Mouse (Mus musculus) megakaryocyte, embryonic 14.5 days (primary cell): ENCODE measurements around the gene Kdelr1. TPM values are rescaled to one million over a fixed set of nuclear protein-coding genes. Genes with fewer than 3 reads are reported as not detected.
"Not testable (repeated sequence)": the region's sequence is repeated elsewhere in the genome, so short reads cannot be mapped to it uniquely, and the experiment has no call there.

ENCODE experiments used
- H3K27me3 ChIP-seq: replicated peaks from 2 replicates; pipeline ENCODE3; 2012; ENCODE audit warnings: inconsistent platforms
- H3K36me3 ChIP-seq: replicated peaks from 2 replicates; pipeline ENCODE3; 2012; ENCODE audit warnings: low read length, inconsistent platforms, mixed read lengths
- H3K4me1 ChIP-seq: 2 replicates; pipeline ENCODE4 v1.6.1; 2012; ENCODE audit warnings: inconsistent platforms
- H3K4me3 ChIP-seq: replicated peaks from 2 replicates; pipeline ENCODE3; 2012; ENCODE audit warnings: moderate library complexity, mild to moderate bottlenecking, inconsistent platforms
- H3K9me3 ChIP-seq: 2 replicates; pipeline ENCODE4 v1.6.1; 2012; ENCODE audit warnings: inconsistent platforms
- FLI1 ChIP-seq: IDR thresholded peaks from 2 replicates; pipeline ENCODE4 v1.6.1; 2012; ENCODE audit warnings: low read length, inconsistent platforms, mixed read lengths
- GATA1 ChIP-seq: IDR thresholded peaks from 3 replicates; pipeline ENCODE4 v1.6.1; 2012; ENCODE audit warnings: mixed read lengths, low read length, inconsistent platforms, borderline replicate concordance
- polyA plus RNA-seq: library from polyadenylated mRNA; stranded (reverse); fragments of >175 nt; gene quantifications from 2 replicates; pipeline ENCODE4 v1.2.3, GENCODE M21; 2012; ENCODE audit warnings: low replicate concordance; ENCODE audit not compliant: insufficient read depth

The Kdelr1 gene
- polyA plus RNA-seq, 1 experiment, result 331 TPM

DNA sequence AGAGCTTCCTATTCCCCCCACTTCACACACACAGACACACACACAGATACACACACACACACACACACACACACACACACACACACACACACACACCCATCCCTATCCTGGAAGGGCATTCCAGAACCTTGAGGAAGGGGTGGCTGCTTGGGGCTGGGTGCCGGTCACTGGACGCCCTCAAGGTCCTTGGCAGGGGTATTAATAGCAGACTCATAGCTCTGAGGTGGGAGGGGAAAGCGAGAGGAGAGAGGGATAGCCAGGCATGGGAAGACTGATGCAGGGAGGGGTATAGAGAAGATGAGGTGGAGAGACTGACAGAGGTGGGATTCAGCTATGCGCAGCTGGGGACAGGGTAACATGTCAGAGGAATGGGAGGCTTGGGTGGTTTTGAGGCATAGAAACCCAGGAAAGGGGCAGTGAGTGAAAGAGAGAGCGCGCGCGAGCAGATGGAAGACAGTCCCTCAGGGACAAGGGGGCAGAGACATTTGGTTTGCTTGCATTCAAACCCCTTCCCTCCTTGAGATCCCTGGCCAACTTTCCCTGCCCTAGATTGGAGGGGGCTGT, 3.4 kb upstream of the Kdelr1 start:
- H3K9me3 ChIP-seq, result no peaks in the 10 kb centered on the region
- no peak for TF ChIP-seq FLI1
- no peak for TF ChIP-seq GATA1
- H3K4me3 ChIP-seq, result no peak overlapping the region
- H3K27me3 ChIP-seq, result peaks cover 78% of the 10 kb centered on the region
- H3K4me1 ChIP-seq, result peaks cover 65% of the 10 kb centered on the region
- H3K36me3 ChIP-seq, result peaks cover 6% of the 10 kb centered on the region

DNA sequence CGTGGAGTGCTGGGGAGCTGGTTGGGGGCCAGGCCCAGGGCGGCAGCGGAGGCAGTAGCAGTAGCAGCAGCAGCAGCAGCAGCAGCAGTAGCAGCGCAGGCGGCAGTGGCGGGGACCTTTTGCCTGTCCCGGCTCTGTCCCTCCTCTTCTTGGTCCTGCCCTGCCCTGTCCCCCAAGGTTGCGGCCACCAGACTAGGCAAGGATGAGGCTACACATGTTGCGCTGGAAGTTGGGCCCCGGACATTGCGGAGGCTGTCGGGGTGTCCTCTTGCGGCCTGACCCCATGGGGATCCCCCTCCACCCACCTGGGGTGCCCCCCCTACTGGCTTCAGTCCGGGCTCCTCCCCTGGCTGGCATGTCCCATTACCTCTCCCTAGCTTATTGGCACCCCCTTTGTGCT, 2.8 kb upstream of the Kdelr1 start:
- no peak for TF ChIP-seq FLI1
- TF ChIP-seq GATA1, result no peak
- Histone ChIP-seq H3K4me3 (peak overlapping the region; percentile 53), H3K36me3 (peaks cover 12% of the 10 kb centered on the region), H3K27me3 (peaks cover 73% of the 10 kb centered on the region), H3K9me3 (no peaks in the 10 kb centered on the region), H3K4me1 (peaks cover 65% of the 10 kb centered on the region)

DNA sequence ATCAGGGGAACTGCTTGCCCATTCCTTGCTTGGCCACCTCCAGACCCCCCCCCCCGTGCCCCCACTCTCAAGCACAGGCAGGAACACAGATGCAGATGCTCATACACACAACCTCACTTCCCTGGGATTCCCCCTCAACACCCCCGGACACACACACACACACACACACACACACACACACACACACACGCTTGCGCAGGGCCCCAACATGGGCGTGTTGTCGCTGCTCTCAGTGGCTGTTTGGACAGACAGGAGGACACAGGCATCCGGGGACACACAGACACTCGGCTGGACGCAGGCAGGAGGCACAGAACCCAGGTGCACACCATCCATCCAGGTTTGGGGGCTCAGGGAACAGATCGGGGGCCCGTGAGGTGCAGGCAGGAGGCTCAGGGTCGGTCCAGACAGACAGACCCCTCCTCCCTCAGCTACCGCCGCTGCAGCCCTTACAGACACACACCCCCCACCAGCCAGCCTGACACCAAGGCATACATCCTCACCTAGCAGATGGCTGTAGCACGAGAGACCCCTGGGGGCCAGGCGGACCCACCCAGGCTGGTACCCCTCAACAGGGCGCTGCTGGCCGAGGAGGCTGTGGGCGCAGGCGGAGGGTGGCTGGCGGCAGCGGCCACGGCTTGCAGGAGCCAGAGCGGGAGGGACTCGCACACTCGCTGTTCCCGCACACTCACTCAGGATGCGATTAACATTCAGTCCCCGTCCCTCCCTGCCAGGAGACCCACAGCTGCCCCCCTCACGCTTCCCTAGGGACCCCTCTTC, 2.1 kb upstream of the Kdelr1 start:
- H3K9me3 ChIP-seq, result no peaks in the 10 kb centered on the region
- H3K36me3 ChIP-seq, result peaks cover 19% of the 10 kb centered on the region
- TF ChIP-seq FLI1 (no peak), GATA1 (no peak)
- H3K4me3 ChIP-seq, result peak overlapping the region; percentile 79
- peaks cover 69% of the 10 kb centered on the region for H3K4me1 ChIP-seq
- H3K27me3 ChIP-seq, result peaks cover 66% of the 10 kb centered on the region

DNA sequence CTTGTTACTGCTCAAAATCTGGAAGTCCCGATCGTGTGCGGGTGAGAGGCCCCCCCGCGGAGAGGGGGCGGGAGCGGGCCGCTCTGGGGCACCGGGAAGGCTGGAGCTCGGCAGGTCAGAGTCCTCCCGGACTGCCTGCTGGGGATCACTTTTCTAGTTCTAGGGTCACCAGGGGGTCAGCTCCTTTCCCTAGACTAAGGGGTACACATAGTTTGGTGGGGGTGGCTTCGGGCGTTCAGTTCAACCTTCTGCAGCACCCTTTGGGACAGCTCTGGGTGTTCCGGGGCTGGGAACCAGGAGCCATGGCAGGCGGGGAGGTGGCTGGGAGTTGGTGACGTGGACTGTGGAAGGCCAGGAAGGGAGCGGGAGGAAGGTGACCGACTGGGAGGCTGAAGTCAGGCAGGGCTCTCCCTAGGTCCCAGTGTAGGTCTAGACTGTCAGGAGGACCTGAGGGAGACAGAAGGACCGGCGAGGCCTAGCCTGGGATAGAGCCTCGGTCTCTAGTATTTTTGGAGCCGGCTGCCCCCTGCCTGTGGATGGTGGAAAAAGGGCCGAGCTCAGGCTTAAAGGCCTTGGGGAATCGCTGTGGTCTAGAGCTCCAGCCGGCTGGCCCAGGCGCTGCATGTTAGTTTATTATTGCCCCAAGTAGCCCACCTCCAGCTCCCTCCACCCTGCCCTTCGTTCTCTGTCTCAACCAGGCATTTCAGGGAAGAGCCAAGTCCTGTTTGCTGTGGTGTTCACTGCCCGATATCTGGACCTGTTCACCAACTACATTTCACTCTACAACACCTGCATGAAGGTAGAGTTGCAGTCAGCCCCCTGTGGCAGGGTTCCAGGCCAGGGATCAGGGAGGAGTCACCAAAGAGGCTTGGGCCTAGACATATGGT, 732 bp downstream of the Kdelr1 start:
- Histone ChIP-seq H3K36me3 (peaks cover 46% of the 10 kb centered on the region), H3K9me3 (no peaks in the 10 kb centered on the region), H3K4me3 (peak overlapping the region; percentile 94), H3K27me3 (peaks cover 38% of the 10 kb centered on the region), H3K4me1 (peaks cover 54% of the 10 kb centered on the region)
- TF ChIP-seq FLI1, result no peak
- TF ChIP-seq GATA1, result no peak

DNA sequence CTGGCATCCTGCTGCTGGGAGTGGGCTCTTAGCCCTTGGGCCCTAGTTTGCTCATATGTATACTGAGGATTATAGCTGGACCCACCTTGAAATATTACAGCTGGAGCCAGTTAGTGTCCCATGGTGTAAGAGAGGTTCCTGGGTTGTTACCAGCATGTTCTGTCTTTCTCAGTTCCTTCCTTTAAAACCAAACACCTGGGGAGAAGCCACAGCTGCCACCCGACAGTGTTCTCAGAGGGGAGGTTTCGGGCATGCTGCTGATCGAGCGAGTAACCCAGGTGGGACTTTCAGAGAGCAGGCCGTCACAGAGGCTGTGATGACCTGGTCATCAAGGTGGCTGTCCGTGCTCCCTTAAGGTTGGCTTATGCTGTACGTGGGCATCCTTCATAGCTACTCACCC, 4.3 kb downstream of the Kdelr1 start:
- Histone ChIP-seq H3K27me3 (peaks cover 2% of the 10 kb centered on the region), H3K4me3 (no peak overlapping the region), H3K4me1 (peaks cover 33% of the 10 kb centered on the region), H3K9me3 (0 out of 2 replicates have a peak, but pooled peaks cover 3% of the 10 kb centered on the region), H3K36me3 (peaks cover 81% of the 10 kb centered on the region)
- TF ChIP-seq GATA1 (no peak), FLI1 (no peak)

DNA sequence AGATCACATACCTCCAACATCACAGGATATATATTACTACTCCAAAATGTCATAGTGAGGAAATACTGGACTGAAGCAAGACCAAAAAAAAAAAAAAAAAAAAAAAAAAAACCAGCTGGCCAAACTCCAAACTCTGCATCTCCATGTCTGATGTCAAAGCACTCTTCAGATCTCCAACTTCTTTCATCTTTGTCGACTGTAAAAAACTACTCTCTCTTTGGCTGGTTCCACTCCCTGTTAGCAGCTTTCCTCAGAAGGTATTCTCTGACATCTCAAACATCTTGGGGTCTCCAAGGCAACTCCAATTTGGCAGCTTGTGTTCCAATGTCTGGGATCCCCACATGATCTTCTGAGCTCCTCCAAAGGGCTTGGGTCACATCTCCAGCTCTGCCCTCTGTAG, 5.7 kb downstream of the Kdelr1 start, which contains the start of gene Grin2d:
Grin2d (minus strand) TSS at position 101 of the 400 bp plus-strand sequence.
- peaks cover 94% of the 10 kb centered on the region for H3K36me3 ChIP-seq
- H3K9me3 ChIP-seq, H3K27me3 ChIP-seq, H3K4me3 ChIP-seq: not testable (repeated sequence)
- H3K4me1 ChIP-seq, result peaks cover 33% of the 10 kb centered on the region

DNA sequence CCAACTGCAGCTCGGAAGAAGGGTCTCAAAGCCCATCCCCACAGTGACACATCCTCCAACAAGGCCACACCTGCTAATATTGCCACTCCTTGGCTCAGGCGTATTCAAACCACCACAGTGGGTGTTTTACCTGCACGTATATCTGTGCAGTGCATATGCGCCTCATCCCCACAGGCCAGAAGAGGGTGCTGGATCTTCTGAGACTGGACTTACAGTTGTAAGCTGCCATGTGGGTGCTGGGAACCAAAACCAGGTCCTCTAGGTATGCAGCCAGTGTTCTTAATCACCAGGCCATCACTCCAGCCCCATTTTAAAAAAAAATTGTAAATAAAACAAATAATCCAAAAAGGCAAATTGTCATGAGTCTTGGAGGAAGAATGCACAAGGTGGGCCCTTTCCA, 8.0 kb downstream of the Kdelr1 start:
- Histone ChIP-seq H3K36me3 (peaks cover 97% of the 10 kb centered on the region), H3K4me1 (peaks cover 14% of the 10 kb centered on the region), H3K27me3 (no peaks in the 10 kb centered on the region), H3K9me3 (0 out of 2 replicates have a peak, but pooled peaks cover 3% of the 10 kb centered on the region), H3K4me3 (no peak overlapping the region)
- TF ChIP-seq GATA1 (no peak), FLI1 (no peak)

DNA sequence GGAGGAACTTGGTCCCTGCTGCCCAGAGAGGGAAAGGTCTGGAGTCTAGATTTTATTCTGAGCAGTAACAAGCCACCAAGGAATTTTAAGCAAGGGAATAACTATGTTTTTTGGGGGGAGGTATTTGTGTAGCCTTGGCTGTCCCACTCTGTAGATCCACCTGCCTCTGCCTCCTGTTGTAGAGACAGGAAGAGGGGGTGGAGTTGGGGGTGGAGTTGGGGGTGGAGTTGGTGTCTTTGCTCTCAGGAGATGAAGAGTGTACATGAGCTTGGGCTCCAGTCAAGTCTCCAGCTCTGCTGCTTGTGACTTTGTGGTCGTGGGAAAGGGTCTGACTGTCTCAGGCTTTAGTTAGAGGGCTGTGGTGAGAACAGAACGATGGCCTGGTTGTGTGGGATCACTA, 8.4 kb downstream of the Kdelr1 start:
- Histone ChIP-seq H3K27me3 (no peaks in the 10 kb centered on the region), H3K9me3 (0 out of 2 replicates have a peak, but pooled peaks cover 3% of the 10 kb centered on the region), H3K36me3 (peaks cover 97% of the 10 kb centered on the region), H3K4me1 (peaks cover 11% of the 10 kb centered on the region; the same call in 1 of the 2 replicates), H3K4me3 (no peak overlapping the region)
- no peak for TF ChIP-seq GATA1
- TF ChIP-seq FLI1, result no peak

DNA sequence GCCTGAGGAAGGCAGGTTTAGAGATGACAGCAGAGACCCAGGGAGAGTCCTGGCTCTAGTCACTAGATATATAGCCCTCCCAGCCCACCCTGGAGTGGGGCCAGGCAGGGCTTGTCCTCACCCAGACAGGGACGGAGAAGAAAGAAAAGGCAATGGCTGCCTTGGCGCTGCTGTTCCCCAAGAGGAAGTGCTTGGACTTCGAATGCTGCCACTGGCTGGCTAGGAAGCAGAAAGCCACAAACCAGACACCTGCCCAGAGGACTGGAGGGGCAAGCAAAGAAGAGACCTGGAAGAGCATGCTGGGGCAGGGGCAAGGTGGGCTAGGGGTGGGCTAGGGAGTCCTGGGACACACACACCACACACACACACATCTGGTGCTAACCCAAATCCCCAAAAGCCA, 14.7 kb downstream of the Kdelr1 start:
- Histone ChIP-seq H3K4me1 (peaks cover 27% of the 10 kb centered on the region), H3K9me3 (no peaks in the 10 kb centered on the region), H3K27me3 (no peaks in the 10 kb centered on the region), H3K36me3 (peaks cover 43% of the 10 kb centered on the region), H3K4me3 (no peak overlapping the region)
- TF ChIP-seq GATA1 (no peak), FLI1 (no peak)
